ENCODE assay signal across 8 mouse cellular contexts in the genomic region with DNA sequence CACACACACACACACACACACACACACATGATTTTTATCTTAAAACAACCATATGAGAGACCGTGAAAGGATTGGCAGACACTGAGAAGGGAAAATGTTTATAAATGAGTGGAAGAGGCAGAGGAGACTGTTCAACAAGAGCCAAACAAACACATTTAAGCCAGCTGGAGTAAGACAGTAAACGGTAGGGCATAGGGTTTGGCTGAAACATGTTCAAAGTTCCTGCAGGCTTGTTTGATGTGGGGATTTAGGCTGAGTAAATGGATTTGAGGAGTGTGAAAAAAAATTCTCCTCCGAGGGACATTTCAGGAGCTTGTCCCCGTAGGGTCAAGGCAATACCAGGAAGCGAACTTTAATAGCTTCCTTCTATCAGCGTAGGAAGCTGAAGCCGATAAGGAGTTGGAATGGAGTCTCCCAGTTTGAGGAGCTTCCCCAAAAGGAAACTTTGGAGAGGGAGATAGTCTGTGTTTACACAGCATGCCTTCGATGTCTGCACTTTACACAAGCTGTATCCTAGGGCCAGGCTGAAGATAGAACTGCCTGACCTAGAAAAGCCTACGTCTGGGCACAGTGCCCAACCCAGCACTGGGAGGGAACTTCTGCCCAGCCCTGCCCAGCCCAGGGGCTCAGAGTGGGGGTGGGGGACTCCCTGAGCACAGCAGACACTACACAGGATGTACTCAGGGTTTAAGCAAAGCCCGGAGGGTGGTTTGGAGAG. TPM values are rescaled to one million over a fixed set of nuclear protein-coding genes. Genes with fewer than 3 reads are reported as not detected.
DNase-seq lines count a peak whose midpoint lies in the region; ATAC-seq lines count a peak whose summit lies in the region.

No protein-coding gene starts in this region.

- no peak overlapping the region for H3K9ac ChIP-seq in embryonic facial prominence, embryonic 13.5 days
- H3K9ac ChIP-seq in intestine, embryonic 16.5 days (ENCODE audit: low read depth, low read length): peak overlapping the region; percentile 34; the same call in 1 of the 2 replicates
- no peak overlapping the region for H3K9ac ChIP-seq in midbrain, embryonic 15.5 days
- H3K9ac ChIP-seq in stomach, embryonic 14.5 days (replicated peaks; ENCODE audit: low read depth, low read length): no peak overlapping the region

- no peaks in the 10 kb centered on the region for H3K36me3 ChIP-seq in embryonic facial prominence, embryonic 13.5 days
- H3K36me3 ChIP-seq in embryonic facial prominence, embryonic 10.5 days (replicated peaks): no peaks in the 10 kb centered on the region
- H3K36me3 ChIP-seq in intestine, embryonic 16.5 days (ENCODE audit: control insufficient read depth, insufficient read depth, low read length): no peaks in the 10 kb centered on the region
- H3K36me3 ChIP-seq in midbrain, embryonic 15.5 days (replicated peaks): no peaks in the 10 kb centered on the region
- no peaks in the 10 kb centered on the region for H3K36me3 ChIP-seq in stomach, embryonic 14.5 days (ENCODE audit: control insufficient read depth, insufficient read depth, low read length)

- 42% methylated on average over 10 of the region's 10 CpGs for WGBS in embryonic facial prominence, embryonic 13.5 days
- 73% methylated on average over 10 of the region's 10 CpGs for WGBS in embryonic facial prominence, embryonic 10.5 days
- 16% methylated on average over 10 of the region's 10 CpGs for WGBS in intestine, embryonic 16.5 days
- WGBS in midbrain, embryonic 15.5 days: 63% methylated on average over 10 of the region's 10 CpGs
- 15% methylated on average over 10 of the region's 10 CpGs for WGBS in stomach, embryonic 14.5 days

- peak overlapping the region; percentile 58; the same call in 1 of the 2 replicates for H3K27ac ChIP-seq in embryonic facial prominence, embryonic 13.5 days
- no peak overlapping the region for H3K27ac ChIP-seq in embryonic facial prominence, embryonic 10.5 days (replicated peaks)
- peak overlapping the region; percentile 90 for H3K27ac ChIP-seq in intestine, embryonic 16.5 days (ENCODE audit: low read length)
- peak overlapping the region; percentile 16; the same call in 1 of the 2 replicates for H3K27ac ChIP-seq in midbrain, embryonic 15.5 days
- peak overlapping the region; percentile 62; the same call in 1 of the 2 replicates for H3K27ac ChIP-seq in stomach, embryonic 14.5 days (ENCODE audit: low read length)

- H3K27me3 ChIP-seq in embryonic facial prominence, embryonic 13.5 days: peaks cover 4% of the 10 kb centered on the region; the same call in 1 of the 2 replicates
- H3K27me3 ChIP-seq in embryonic facial prominence, embryonic 10.5 days (replicated peaks; ENCODE audit: low read depth, poor library complexity, severe bottlenecking): no peaks in the 10 kb centered on the region
- H3K27me3 ChIP-seq in intestine, embryonic 16.5 days (replicated peaks; ENCODE audit: control insufficient read depth, insufficient read depth, low read length): no peaks in the 10 kb centered on the region
- H3K27me3 ChIP-seq in midbrain, embryonic 15.5 days (replicated peaks): no peaks in the 10 kb centered on the region
- no peaks in the 10 kb centered on the region for H3K27me3 ChIP-seq in stomach, embryonic 14.5 days (ENCODE audit: control insufficient read depth, insufficient read depth, low read length)

- peak; percentile 71 for ATAC-seq in embryonic facial prominence, embryonic 13.5 days (ENCODE audit: insufficient number of reproducible peaks, insufficient read depth, low FRiP score, low TSS enrichment, low read depth)
- ATAC-seq in intestine, embryonic 16.5 days: peak; percentile 62
- peak; percentile 74 for ATAC-seq in midbrain, embryonic 15.5 days (replicated peaks)
- peak; percentile 74; the same call in 1 of the 2 replicates for ATAC-seq in stomach, embryonic 14.5 days (ENCODE audit: insufficient number of reproducible peaks, insufficient read depth, low FRiP score, low read depth)

- intact Hi-C loops in gastrocnemius, postnatal 36 days (cut with DNase I): loop anchor here (5.0 kb wide), 1 partner anchor 75 kb away; no protein-coding TSS in a partner anchor
- intact Hi-C loops in left cerebral cortex, postnatal 4 days (cut with DNase I): no loop called here

- peak overlapping the region; percentile 18; the same call in 1 of the 2 replicates for H3K4me2 ChIP-seq in embryonic facial prominence, embryonic 13.5 days
- peak overlapping the region; percentile 19 for H3K4me2 ChIP-seq in intestine, embryonic 16.5 days (ENCODE audit: low read depth, low read length)
- no peak overlapping the region for H3K4me2 ChIP-seq in midbrain, embryonic 15.5 days
- peak overlapping the region; percentile 19; the same call in 1 of the 2 replicates for H3K4me2 ChIP-seq in stomach, embryonic 14.5 days (replicated peaks; ENCODE audit: low read depth, low read length)

- H3K4me3 ChIP-seq in embryonic facial prominence, embryonic 13.5 days: no peak overlapping the region
- H3K4me3 ChIP-seq in embryonic facial prominence, embryonic 10.5 days: no peak overlapping the region
- no peak overlapping the region for H3K4me3 ChIP-seq in intestine, embryonic 16.5 days (ENCODE audit: low read length)
- no peak overlapping the region for H3K4me3 ChIP-seq in midbrain, embryonic 15.5 days
- H3K4me3 ChIP-seq in stomach, embryonic 14.5 days (ENCODE audit: low read depth, low read length): no peak overlapping the region

- H3K9me3 ChIP-seq in embryonic facial prominence, embryonic 13.5 days: no peaks in the 10 kb centered on the region
- no peaks in the 10 kb centered on the region for H3K9me3 ChIP-seq in embryonic facial prominence, embryonic 10.5 days
- H3K9me3 ChIP-seq in intestine, embryonic 16.5 days (ENCODE audit: control insufficient read depth, low read length): no peaks in the 10 kb centered on the region
- no peaks in the 10 kb centered on the region for H3K9me3 ChIP-seq in midbrain, embryonic 15.5 days
- no peaks in the 10 kb centered on the region for H3K9me3 ChIP-seq in stomach, embryonic 14.5 days (ENCODE audit: control insufficient read depth, low read depth, low read length)

- DNase-seq in embryonic facial prominence, embryonic 10.5 days (ENCODE audit: low spot score): no peak
- peak; percentile 93 for DNase-seq in cerebellum, adult 9-10 months
- peak; percentile 75 to 79 for DNase-seq in gastrocnemius, postnatal 36 days
- peak; percentile 89 for DNase-seq in left cerebral cortex, postnatal 4 days

- H3K4me1 ChIP-seq in embryonic facial prominence, embryonic 13.5 days: peaks cover 34% of the 10 kb centered on the region
- peaks cover 25% of the 10 kb centered on the region for H3K4me1 ChIP-seq in embryonic facial prominence, embryonic 10.5 days
- H3K4me1 ChIP-seq in intestine, embryonic 16.5 days (ENCODE audit: control insufficient read depth, insufficient read depth, low read length): peaks cover 52% of the 10 kb centered on the region
- H3K4me1 ChIP-seq in midbrain, embryonic 15.5 days: peaks cover 6% of the 10 kb centered on the region; the same call in 1 of the 2 replicates
- peaks cover 26% of the 10 kb centered on the region for H3K4me1 ChIP-seq in stomach, embryonic 14.5 days (ENCODE audit: control insufficient read depth, insufficient read depth, low read length)

RNA-seq across cellular contexts. Expression of gene Gna13, which starts 15.2 kb away (rescaled TPM):
- polyA plus RNA-seq in embryonic facial prominence, embryonic 13.5 days (2015; fragmentation: Nextera tagmentation; extraction: Ambion mirVana): 21.4 and 22.1 TPM in 2 replicates
- polyA plus RNA-seq in embryonic facial prominence, embryonic 10.5 days (2016; fragmentation: Nextera tagmentation; extraction: Ambion mirVana): 18.3 and 18.5 TPM in 2 replicates
- total RNA-seq in gastrocnemius, postnatal 36 days (2021): 10 to 100 TPM; 21.9 to 22.1 TPM
- 36.1 and 39.6 TPM in 2 replicates for polyA plus RNA-seq in intestine, embryonic 16.5 days (2015; fragmentation: Nextera tagmentation; extraction: Ambion mirVana)
- 10 to 100 TPM; 48.8 to 50.5 TPM for total RNA-seq in left cerebral cortex, postnatal 4 days (2021)
- polyA plus RNA-seq in midbrain, embryonic 15.5 days (2015; fragmentation: Nextera tagmentation; extraction: Ambion mirVana): 17.3 and 17.4 TPM in 2 replicates
- polyA plus RNA-seq in stomach, embryonic 14.5 days (2014; fragmentation: Nextera tagmentation; extraction: Ambion mirVana): 34.0 and 35.7 TPM in 2 replicates

RNA-seq across cellular contexts. Expression of gene Rgs9, which starts 49.5 kb away (rescaled TPM):
- 2.1 and 3.0 TPM in 2 replicates for polyA plus RNA-seq in embryonic facial prominence, embryonic 13.5 days (2015; fragmentation: Nextera tagmentation; extraction: Ambion mirVana)
- 1.8 TPM in 2 replicates for polyA plus RNA-seq in embryonic facial prominence, embryonic 10.5 days (2016; fragmentation: Nextera tagmentation; extraction: Ambion mirVana)
- not detected for total RNA-seq in gastrocnemius, postnatal 36 days (2021)
- polyA plus RNA-seq in intestine, embryonic 16.5 days (2015; fragmentation: Nextera tagmentation; extraction: Ambion mirVana): 3.5 and 3.8 TPM in 2 replicates
- total RNA-seq in left cerebral cortex, postnatal 4 days (2021): 10 to 100 TPM; 37.0 to 37.7 TPM
- polyA plus RNA-seq in midbrain, embryonic 15.5 days (2015; fragmentation: Nextera tagmentation; extraction: Ambion mirVana): 14.5 and 16.0 TPM in 2 replicates
- polyA plus RNA-seq in stomach, embryonic 14.5 days (2014; fragmentation: Nextera tagmentation; extraction: Ambion mirVana): 1.4 and 2.2 TPM in 2 replicates
